Mouse (Mus musculus): Measurements from ENCODE around the gene Ogdhl. TPM values are rescaled to one million over a fixed set of nuclear protein-coding genes. Genes with fewer than 3 reads are reported as not detected.

Gene Ogdhl
- polyA plus RNA-seq, 1 experiment: 6.6 TPM

DNA sequence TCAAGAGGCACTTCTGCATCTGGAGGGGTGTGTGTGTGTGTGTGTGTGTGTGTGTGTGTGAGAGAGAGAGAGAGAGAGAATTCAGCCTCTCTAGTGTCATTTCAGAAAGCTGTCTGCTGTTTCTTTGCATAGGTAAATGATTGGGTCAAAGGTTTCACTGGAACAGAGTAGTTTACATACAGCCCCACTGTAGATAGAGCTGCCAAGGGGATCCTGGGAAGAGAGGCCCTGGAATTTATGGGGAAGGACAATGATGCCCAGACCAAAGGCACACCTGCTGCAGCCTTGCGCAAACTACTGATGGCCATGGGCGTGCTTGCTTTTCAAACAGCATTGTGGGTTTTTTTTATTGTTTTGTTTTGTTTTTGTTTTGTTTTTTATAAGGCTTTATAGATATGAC is 50.7 kb downstream of the Ogdhl start:
- Histone ChIP-seq H3K4me3 (ENCODE audit: control insufficient read depth, insufficient read depth, low read length) (no peak overlapping the region), H3K27ac (ENCODE audit: control insufficient read depth, insufficient read depth, low read length) (no peak overlapping the region), H3K27me3 (ENCODE audit: control insufficient read depth, insufficient read depth, low read length) (no peaks in the 10 kb centered on the region), H3K36me3 (ENCODE audit: control insufficient read depth, insufficient read depth, low read length) (no peaks in the 10 kb centered on the region), H3K4me1 (replicated peaks; ENCODE audit: control insufficient read depth, insufficient read depth, low read length) (no peaks in the 10 kb centered on the region)
- WGBS: 92% methylated on average over 2 of the region's 2 CpGs
- TF ChIP-seq CTCF (IDR thresholded peaks at IDR 0.05; ENCODE audit: borderline replicate concordance, control insufficient read depth, extremely low read depth, insufficient read depth, low read length, poor library complexity) (no peak), POLR2A (IDR thresholded peaks at IDR 0.05; ENCODE audit: control insufficient read depth, extremely low read depth, insufficient read depth, low read length, poor library complexity) (no peak)
- no peak for DNase-seq

DNA sequence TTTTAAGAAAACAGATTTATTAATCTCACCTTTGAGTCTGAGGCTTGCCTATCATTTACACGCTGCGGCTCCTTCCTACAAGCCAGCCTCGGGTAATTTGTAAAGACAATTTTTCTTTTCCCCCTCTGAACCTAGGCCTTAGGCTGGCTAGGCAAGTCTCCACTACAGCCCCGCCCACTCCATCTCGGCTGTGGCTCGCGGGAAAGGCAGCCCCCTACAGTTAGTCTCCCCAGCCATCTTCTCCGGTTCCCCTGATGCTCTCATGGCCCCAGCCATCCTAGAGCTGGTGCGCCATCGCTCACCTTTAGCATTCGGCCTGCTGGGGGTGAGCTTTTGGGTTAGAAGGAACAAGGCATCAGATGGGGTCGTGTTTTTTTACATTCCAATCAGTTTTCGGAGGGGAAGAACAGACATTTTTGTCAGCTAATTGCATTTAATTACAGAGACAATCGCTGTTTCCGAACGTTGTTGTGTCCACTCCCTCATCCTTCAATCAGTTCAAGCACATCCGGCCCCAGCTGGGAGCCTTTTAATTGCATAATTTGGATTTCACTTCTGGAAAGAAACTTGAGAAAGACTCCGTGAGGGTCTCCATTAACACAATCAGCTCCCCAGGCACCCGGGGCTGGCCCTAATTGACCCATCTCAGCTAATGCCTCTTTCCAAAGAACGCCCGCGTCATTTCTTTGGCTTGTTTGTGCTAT is 57.7 kb downstream of the Ogdhl start:
- no peaks in the 10 kb centered on the region for H3K36me3 ChIP-seq (ENCODE audit: control insufficient read depth, insufficient read depth, low read length)
- TF ChIP-seq POLR2A (IDR thresholded peaks at IDR 0.05; ENCODE audit: control insufficient read depth, extremely low read depth, insufficient read depth, low read length, poor library complexity) (no peak), CTCF (IDR thresholded peaks at IDR 0.05; ENCODE audit: borderline replicate concordance, control insufficient read depth, extremely low read depth, insufficient read depth, low read length, poor library complexity) (no peak)
- 27% methylated on average over 22 of the region's 22 CpGs for WGBS
- no peak overlapping the region for H3K4me3 ChIP-seq (ENCODE audit: control insufficient read depth, insufficient read depth, low read length)
- no peak for DNase-seq
- H3K4me1 ChIP-seq (replicated peaks; ENCODE audit: control insufficient read depth, insufficient read depth, low read length): no peaks in the 10 kb centered on the region
- no peak overlapping the region for H3K27ac ChIP-seq (ENCODE audit: control insufficient read depth, insufficient read depth, low read length)
- H3K27me3 ChIP-seq (ENCODE audit: control insufficient read depth, insufficient read depth, low read length): no peaks in the 10 kb centered on the region; the same call in 1 of the 2 replicates

DNA sequence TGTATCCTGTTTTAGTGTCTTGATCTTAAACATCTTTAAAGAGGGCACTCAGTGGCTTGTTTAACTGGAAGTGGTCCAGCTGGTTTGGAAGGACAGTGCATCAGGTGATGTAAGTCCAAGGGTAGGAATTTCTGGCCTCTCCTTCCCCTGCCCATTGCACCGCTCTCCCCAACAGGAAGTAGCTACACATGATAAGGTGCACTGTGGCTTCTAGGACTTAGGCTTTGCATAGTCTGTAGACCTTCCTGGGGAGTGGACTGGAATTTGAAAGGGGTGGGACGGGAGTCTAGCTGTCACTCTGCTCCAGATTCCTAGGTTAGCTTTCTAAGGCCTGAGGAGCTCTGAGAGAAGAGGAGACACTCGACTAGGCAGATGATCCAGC is 58.3 kb downstream of the Ogdhl start:
- Histone ChIP-seq H3K27ac (ENCODE audit: control insufficient read depth, insufficient read depth, low read length) (no peak overlapping the region), H3K4me3 (ENCODE audit: control insufficient read depth, insufficient read depth, low read length) (no peak overlapping the region), H3K36me3 (ENCODE audit: control insufficient read depth, insufficient read depth, low read length) (no peaks in the 10 kb centered on the region), H3K27me3 (ENCODE audit: control insufficient read depth, insufficient read depth, low read length) (no peaks in the 10 kb centered on the region; the same call in 1 of the 2 replicates), H3K4me1 (replicated peaks; ENCODE audit: control insufficient read depth, insufficient read depth, low read length) (no peaks in the 10 kb centered on the region)
- no peak for DNase-seq
- TF ChIP-seq CTCF (IDR thresholded peaks at IDR 0.05; ENCODE audit: borderline replicate concordance, control insufficient read depth, extremely low read depth, insufficient read depth, low read length, poor library complexity): no peak
- TF ChIP-seq POLR2A (IDR thresholded peaks at IDR 0.05; ENCODE audit: control insufficient read depth, extremely low read depth, insufficient read depth, low read length, poor library complexity): no peak
- 33% methylated on average over 3 of the region's 3 CpGs for WGBS

DNA sequence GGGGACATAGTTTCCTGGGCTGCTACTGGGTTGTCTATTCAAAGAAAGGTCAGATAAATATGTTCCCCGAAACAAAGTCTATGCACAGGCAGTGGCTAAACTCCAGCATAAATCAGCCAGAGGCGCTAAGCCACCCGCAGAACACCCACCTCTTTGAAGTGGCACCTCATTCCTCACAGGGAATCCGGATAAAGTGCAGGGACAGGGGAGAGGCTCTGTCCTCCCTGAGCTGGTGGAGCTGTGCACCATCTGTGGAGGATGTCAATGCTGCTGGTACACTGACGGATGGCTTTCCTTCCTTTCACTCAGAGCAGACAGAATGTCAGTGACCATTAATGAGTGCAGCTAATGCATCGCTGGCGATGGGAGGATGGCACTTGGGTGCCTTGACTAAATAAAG is 59.2 kb downstream of the Ogdhl start:
- no peaks in the 10 kb centered on the region for H3K4me1 ChIP-seq (replicated peaks; ENCODE audit: control insufficient read depth, insufficient read depth, low read length)
- no peak overlapping the region for H3K4me3 ChIP-seq (ENCODE audit: control insufficient read depth, insufficient read depth, low read length)
- H3K27ac ChIP-seq (ENCODE audit: control insufficient read depth, insufficient read depth, low read length): no peak overlapping the region
- TF ChIP-seq POLR2A (IDR thresholded peaks at IDR 0.05; ENCODE audit: control insufficient read depth, extremely low read depth, insufficient read depth, low read length, poor library complexity) (no peak), CTCF (IDR thresholded peaks at IDR 0.05; ENCODE audit: borderline replicate concordance, control insufficient read depth, extremely low read depth, insufficient read depth, low read length, poor library complexity) (no peak)
- WGBS: 35% methylated on average over 7 of the region's 7 CpGs
- no peak for DNase-seq
- H3K27me3 ChIP-seq (ENCODE audit: control insufficient read depth, insufficient read depth, low read length): no peaks in the 10 kb centered on the region; the same call in 1 of the 2 replicates
- H3K36me3 ChIP-seq (ENCODE audit: control insufficient read depth, insufficient read depth, low read length): no peaks in the 10 kb centered on the region

DNA sequence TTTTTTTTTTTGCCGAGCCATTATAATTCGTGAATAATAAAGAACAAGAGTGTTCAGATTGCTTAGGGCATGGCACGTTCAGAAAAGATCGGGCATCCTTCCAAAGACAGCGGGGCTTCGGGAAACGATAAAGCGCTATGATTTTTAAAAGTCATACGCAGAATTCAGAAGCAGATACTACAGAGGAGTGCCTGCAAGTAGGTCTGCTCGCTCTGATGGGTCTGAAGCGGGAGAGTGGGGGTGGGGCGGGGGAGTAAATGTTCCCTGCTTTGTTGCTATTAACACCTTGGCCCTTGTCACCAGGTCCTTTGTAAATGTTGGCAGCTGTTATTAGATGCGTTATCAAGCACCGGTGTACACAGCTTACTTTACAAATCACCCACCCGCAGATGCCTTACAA is 59.8 kb downstream of the Ogdhl start:
- WGBS: 54% methylated on average over 15 of the region's 15 CpGs
- TF ChIP-seq POLR2A (IDR thresholded peaks at IDR 0.05; ENCODE audit: control insufficient read depth, extremely low read depth, insufficient read depth, low read length, poor library complexity) (no peak), CTCF (IDR thresholded peaks at IDR 0.05; ENCODE audit: borderline replicate concordance, control insufficient read depth, extremely low read depth, insufficient read depth, low read length, poor library complexity) (no peak)
- Histone ChIP-seq H3K27me3 (ENCODE audit: control insufficient read depth, insufficient read depth, low read length) (no peaks in the 10 kb centered on the region; the same call in 1 of the 2 replicates), H3K4me3 (ENCODE audit: control insufficient read depth, insufficient read depth, low read length) (no peak overlapping the region), H3K27ac (ENCODE audit: control insufficient read depth, insufficient read depth, low read length) (no peak overlapping the region), H3K36me3 (ENCODE audit: control insufficient read depth, insufficient read depth, low read length) (no peaks in the 10 kb centered on the region), H3K4me1 (replicated peaks; ENCODE audit: control insufficient read depth, insufficient read depth, low read length) (no peaks in the 10 kb centered on the region)
- no peak for DNase-seq

DNA sequence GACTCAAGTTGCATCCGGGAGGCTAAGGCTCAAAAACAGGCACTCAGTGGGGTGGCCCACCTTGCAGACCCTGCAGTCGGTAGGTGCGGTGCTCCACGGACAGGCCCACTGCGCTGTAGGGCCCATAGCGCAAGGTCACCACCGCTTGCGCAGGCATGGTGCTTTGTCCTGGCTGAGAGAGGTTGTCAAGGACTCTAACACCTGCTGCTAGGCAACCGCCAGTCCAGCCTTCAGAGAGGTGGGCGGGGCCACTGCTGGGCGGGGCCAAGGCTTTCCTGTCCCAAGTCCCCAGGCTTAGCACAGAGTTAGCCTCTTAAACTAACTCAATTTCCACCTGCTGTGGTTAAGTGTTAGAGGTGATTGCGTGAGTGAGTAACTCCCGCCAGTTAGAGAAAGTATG is 66.4 kb downstream of the Ogdhl start, which contains the start of gene 1700024G13Rik:
1700024G13Rik (minus strand) TSS at position 196 of the 400 bp plus-strand sequence.
- no peaks in the 10 kb centered on the region for H3K36me3 ChIP-seq (ENCODE audit: control insufficient read depth, insufficient read depth, low read length)
- 15% methylated on average over 13 of the region's 13 CpGs for whole genome bisulfite sequencing
- H3K4me1 ChIP-seq (replicated peaks; ENCODE audit: control insufficient read depth, insufficient read depth, low read length): no peaks in the 10 kb centered on the region
- H3K27me3 ChIP-seq (ENCODE audit: control insufficient read depth, insufficient read depth, low read length): no peaks in the 10 kb centered on the region
- TF ChIP-seq CTCF (IDR thresholded peaks at IDR 0.05; ENCODE audit: borderline replicate concordance, control insufficient read depth, extremely low read depth, insufficient read depth, low read length, poor library complexity): no peak
- no peak within 1 kb of the TSS for H3K4me3 ChIP-seq (ENCODE audit: control insufficient read depth, insufficient read depth, low read length)
- DNase-seq: peak; percentile 30
- H3K27ac ChIP-seq (ENCODE audit: control insufficient read depth, insufficient read depth, low read length): no peak within 1 kb of the TSS

Other genes with a start within 250 kb of the Ogdhl start
- gene Oxnad1, start 236.6 kb upstream of the Ogdhl start, polyA plus RNA-seq (2012; rRNA removed): 20.3 and 25.3 TPM in 2 replicates
- gene Dph3, start 236.3 kb upstream of the Ogdhl start, polyA plus RNA-seq (2012; rRNA removed): 19.2 and 19.5 TPM in 2 replicates
- not detected in 2 replicates for gene Msmb, start 180.0 kb upstream of the Ogdhl start, polyA plus RNA-seq (2012; rRNA removed)
- gene Ncoa4, start 162.2 kb upstream of the Ogdhl start, polyA plus RNA-seq (2012; rRNA removed): 55.8 and 65.8 TPM in 2 replicates
- gene Timm23, start 120.1 kb upstream of the Ogdhl start, polyA plus RNA-seq (2012; rRNA removed): 208 and 224 TPM in 2 replicates
- gene Parg, start 120.1 kb upstream of the Ogdhl start, polyA plus RNA-seq (2012; rRNA removed): 9.0 and 10.5 TPM in 2 replicates
- not detected in 2 replicates for gene 1700024G13Rik, start 66.4 kb downstream of the Ogdhl start, polyA plus RNA-seq (2012; rRNA removed)
- gene Slc18a3, start 142.8 kb downstream of the Ogdhl start, polyA plus RNA-seq (2012; rRNA removed): 0.13 and 0.16 TPM in 2 replicates
- 0.37 and 0.67 TPM in 2 replicates for gene Chat, start 144.0 kb downstream of the Ogdhl start, polyA plus RNA-seq (2012; rRNA removed)
- gene Ercc6, start 191.5 kb downstream of the Ogdhl start, polyA plus RNA-seq (2012; rRNA removed): 9.4 and 12.1 TPM in 2 replicates

Data from thymus, adult 2 months (tissue).